Mouse (Mus musculus): Measurements from ENCODE around the gene Ubtd1. TPM values are rescaled to one million over a fixed set of nuclear protein-coding genes. Genes with fewer than 3 reads are reported as not detected.
A peak's percentile ranks its signal among the peaks of the same experiment; 100 is the strongest.

Ubtd1 gene
- polyA plus RNA-seq, 1 experiment = 10.8 TPM

DNA sequence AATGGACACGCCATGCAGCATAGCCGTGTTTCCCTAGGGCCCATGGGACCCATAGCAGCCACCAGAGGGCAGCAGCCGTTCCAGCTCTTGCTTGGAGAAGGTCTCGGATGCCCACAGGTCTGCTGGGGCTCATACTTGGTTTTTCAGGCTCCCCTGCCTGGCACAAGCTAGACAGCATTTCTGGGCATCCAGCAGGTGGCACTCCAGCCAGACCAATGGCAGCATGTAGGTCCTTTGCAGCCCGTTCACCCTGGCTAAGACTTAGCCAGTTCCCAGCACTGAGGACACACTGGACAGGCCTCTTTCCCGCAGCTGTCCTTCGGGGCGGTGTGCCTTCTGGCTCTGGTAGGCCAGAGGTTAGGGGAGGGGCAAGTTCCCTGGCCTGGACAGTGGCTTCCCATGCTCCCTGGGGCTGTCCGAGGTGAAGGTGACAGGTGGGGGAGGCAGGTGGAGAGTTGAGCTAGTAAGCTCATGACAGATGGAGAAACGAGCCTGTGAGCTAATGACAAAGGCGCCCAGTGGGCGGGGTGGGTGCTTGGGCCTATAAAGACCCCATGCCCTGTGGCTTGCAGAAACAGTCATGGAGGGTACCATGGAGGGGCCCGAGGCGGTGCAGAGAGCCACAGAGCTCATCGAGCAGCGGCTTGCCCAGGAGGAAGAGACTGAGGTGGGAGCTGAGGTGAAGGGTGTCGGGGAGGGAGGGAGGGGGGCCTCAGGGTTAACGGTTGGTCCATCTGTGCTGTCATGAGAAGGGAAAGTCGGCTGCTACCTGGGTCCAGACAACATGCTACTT is 54.1 kb downstream of the Ubtd1 start, which contains the start of gene Ankrd2:
Gene Ankrd2 (plus strand): TSS at position 545 of the 793 bp plus-strand sequence.
- WGBS = 61% methylated on average over 19 of the region's 19 CpGs
- H3K4me3 ChIP-seq (ENCODE audit: low read depth, low read length) = no peak within 1 kb of the TSS
- peak; percentile 88 for TF ChIP-seq CTCF (IDR thresholded peaks at IDR 0.05; ENCODE audit: extremely low read depth, insufficient read length, insufficient replicate concordance, low read depth, low read length)
- peak; percentile 29; the same call in 1 of the 2 replicates for TF ChIP-seq POLR2A (IDR thresholded peaks at IDR 0.05; ENCODE audit: low read depth, low read length)
- H3K27me3 ChIP-seq (ENCODE audit: control insufficient read depth, insufficient read depth, low read length) = no peaks in the 10 kb centered on the region
- no peak within 1 kb of the TSS for H3K27ac ChIP-seq (ENCODE audit: insufficient read depth, low read depth, low read length)
- H3K4me1 ChIP-seq (ENCODE audit: control insufficient read depth, insufficient read depth, insufficient read length, low read length) = no peaks in the 10 kb centered on the region; the same call in 1 of the 2 replicates
- H3K36me3 ChIP-seq (ENCODE audit: control insufficient read depth, insufficient read depth, low read length) = peaks cover 4% of the 10 kb centered on the region; the same call in 1 of the 2 replicates

DNA sequence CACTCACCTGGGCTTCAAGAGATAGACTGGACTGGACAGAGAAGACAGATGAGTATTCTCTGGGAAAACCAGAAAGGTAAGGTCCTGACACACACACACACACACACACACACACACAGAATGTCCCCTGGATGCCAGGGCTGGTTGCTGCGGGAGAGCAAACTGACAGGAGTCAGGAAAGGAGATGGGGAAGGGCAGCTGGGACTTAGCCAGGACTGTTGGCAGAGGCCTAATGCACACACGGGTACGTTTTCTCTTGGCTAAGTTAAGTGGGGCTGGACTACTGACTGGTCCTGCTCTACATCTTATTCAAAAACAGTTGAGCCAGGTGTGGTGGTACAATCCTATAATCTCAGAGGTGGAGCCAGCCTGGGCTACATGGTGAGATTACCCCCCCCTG is 54.8 kb downstream of the Ubtd1 start:
- Histone ChIP-seq H3K4me1 (ENCODE audit: control insufficient read depth, insufficient read depth, insufficient read length, low read length) (no peaks in the 10 kb centered on the region; the same call in 1 of the 2 replicates), H3K27me3 (ENCODE audit: control insufficient read depth, insufficient read depth, low read length) (no peaks in the 10 kb centered on the region), H3K27ac (ENCODE audit: insufficient read depth, low read depth, low read length) (no peak overlapping the region), H3K36me3 (ENCODE audit: control insufficient read depth, insufficient read depth, low read length) (peaks cover 4% of the 10 kb centered on the region; the same call in 1 of the 2 replicates), H3K4me3 (ENCODE audit: low read depth, low read length) (no peak overlapping the region)
- WGBS = 63% methylated on average over 3 of the region's 3 CpGs
- TF ChIP-seq POLR2A (IDR thresholded peaks at IDR 0.05; ENCODE audit: low read depth, low read length) (no peak), CTCF (IDR thresholded peaks at IDR 0.05; ENCODE audit: extremely low read depth, insufficient read length, insufficient replicate concordance, low read depth, low read length) (no peak)

- Histone ChIP-seq H3K27ac (ENCODE audit: insufficient read depth, low read depth, low read length) (no peak overlapping the region), H3K4me1 (ENCODE audit: control insufficient read depth, insufficient read depth, insufficient read length, low read length) (no peaks in the 10 kb centered on the region; the same call in 1 of the 2 replicates), H3K36me3 (ENCODE audit: control insufficient read depth, insufficient read depth, low read length) (peaks cover 4% of the 10 kb centered on the region; the same call in 1 of the 2 replicates), H3K27me3 (ENCODE audit: control insufficient read depth, insufficient read depth, low read length) (no peaks in the 10 kb centered on the region), H3K4me3 (ENCODE audit: low read depth, low read length) (no peak overlapping the region)
- TF ChIP-seq CTCF (IDR thresholded peaks at IDR 0.05; ENCODE audit: extremely low read depth, insufficient read length, insufficient replicate concordance, low read depth, low read length) (no peak), POLR2A (IDR thresholded peaks at IDR 0.05; ENCODE audit: low read depth, low read length) (no peak)
- 71% methylated on average over 11 of the region's 11 CpGs for WGBS
These were observed 55.7 kb downstream of the Ubtd1 start for GRCm38 (mm10) chr19:42037167-42037702.

GRCm38 (mm10) chr19:42038310-42038709 is 56.7 kb downstream of the Ubtd1 start:
- 87% methylated on average over 12 of the region's 12 CpGs for WGBS
- Histone ChIP-seq H3K27ac (ENCODE audit: insufficient read depth, low read depth, low read length) (no peak overlapping the region), H3K4me1 (ENCODE audit: control insufficient read depth, insufficient read depth, insufficient read length, low read length) (no peaks in the 10 kb centered on the region; the same call in 1 of the 2 replicates), H3K4me3 (ENCODE audit: low read depth, low read length) (no peak overlapping the region), H3K27me3 (ENCODE audit: control insufficient read depth, insufficient read depth, low read length) (no peaks in the 10 kb centered on the region), H3K36me3 (ENCODE audit: control insufficient read depth, insufficient read depth, low read length) (peaks cover 4% of the 10 kb centered on the region; the same call in 1 of the 2 replicates)
- TF ChIP-seq POLR2A (IDR thresholded peaks at IDR 0.05; ENCODE audit: low read depth, low read length) (no peak), CTCF (IDR thresholded peaks at IDR 0.05; ENCODE audit: extremely low read depth, insufficient read length, insufficient replicate concordance, low read depth, low read length) (no peak)

- H3K27ac ChIP-seq (ENCODE audit: insufficient read depth, low read depth, low read length) = no peak overlapping the region
- TF ChIP-seq POLR2A (IDR thresholded peaks at IDR 0.05; ENCODE audit: low read depth, low read length) (no peak), CTCF (IDR thresholded peaks at IDR 0.05; ENCODE audit: extremely low read depth, insufficient read length, insufficient replicate concordance, low read depth, low read length) (no peak)
- H3K27me3 ChIP-seq (ENCODE audit: control insufficient read depth, insufficient read depth, low read length) = no peaks in the 10 kb centered on the region
- 95% methylated on average over 6 of the region's 6 CpGs for WGBS
- H3K4me1 ChIP-seq (ENCODE audit: control insufficient read depth, insufficient read depth, insufficient read length, low read length) = peaks cover 4% of the 10 kb centered on the region; the same call in 1 of the 2 replicates
- no peaks in the 10 kb centered on the region for H3K36me3 ChIP-seq (ENCODE audit: control insufficient read depth, insufficient read depth, low read length)
- H3K4me3 ChIP-seq (ENCODE audit: low read depth, low read length) = no peak overlapping the region
These were observed 62.4 kb downstream of the Ubtd1 start for GRCm38 (mm10) chr19:42043988-42044387.

DNA sequence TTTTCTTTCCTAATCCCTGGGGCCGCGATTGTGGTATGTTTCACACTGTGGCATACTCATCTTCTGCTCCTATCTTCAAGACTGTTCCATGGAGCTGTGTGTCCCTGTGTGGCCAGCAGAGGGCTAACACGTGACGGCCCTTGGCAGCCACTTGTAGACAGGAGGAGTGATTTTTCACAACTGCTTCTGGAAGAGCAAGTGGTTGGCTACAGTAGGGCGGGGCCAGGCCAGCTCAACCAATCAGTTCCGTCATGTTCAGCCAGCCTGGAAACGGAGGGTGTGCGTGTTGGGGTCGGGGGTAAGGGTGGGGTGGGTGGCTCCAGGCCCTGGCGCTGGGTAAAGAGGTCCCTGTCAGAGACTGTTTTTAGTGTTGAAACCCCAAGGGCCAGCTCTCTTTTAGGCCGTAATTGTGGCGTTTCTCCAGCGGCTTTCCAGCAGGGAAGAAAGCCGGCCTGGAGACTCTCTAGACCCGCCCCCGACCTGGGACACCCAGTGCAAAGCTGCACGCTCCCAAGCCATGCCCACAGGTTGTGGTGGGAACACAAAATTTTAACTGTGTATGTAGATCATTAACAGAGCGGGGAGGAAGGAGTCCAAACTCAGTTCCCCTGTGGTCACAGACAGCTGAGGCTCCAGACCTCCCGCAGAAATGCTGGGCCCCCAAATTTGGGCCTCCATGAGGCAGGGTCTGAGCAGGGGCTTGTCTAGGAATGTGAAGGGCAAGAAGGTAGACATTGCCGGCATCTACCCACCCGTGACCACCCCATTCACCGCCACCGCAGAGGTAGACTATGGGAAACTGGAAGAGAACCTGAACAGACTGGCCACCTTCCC is 63.9 kb downstream of the Ubtd1 start, which contains the start of gene Hoga1:
Gene Hoga1 (plus strand): TSS at position 342 of the 834 bp plus-strand sequence.
- peak within 1 kb of the TSS; percentile 63 for H3K4me3 ChIP-seq (ENCODE audit: low read depth, low read length)
- TF ChIP-seq POLR2A (IDR thresholded peaks at IDR 0.05; ENCODE audit: low read depth, low read length) (0 out of 2 replicates have a peak, but pooled peaks have one; percentile 10), CTCF (IDR thresholded peaks at IDR 0.05; ENCODE audit: extremely low read depth, insufficient read length, insufficient replicate concordance, low read depth, low read length) (peak; percentile 78; the same call in 1 of the 2 replicates)
- WGBS = 13% methylated on average over 23 of the region's 23 CpGs
- no peaks in the 10 kb centered on the region for H3K27me3 ChIP-seq (ENCODE audit: control insufficient read depth, insufficient read depth, low read length)
- H3K4me1 ChIP-seq (ENCODE audit: control insufficient read depth, insufficient read depth, insufficient read length, low read length) = peaks cover 4% of the 10 kb centered on the region; the same call in 1 of the 2 replicates
- no peaks in the 10 kb centered on the region for H3K36me3 ChIP-seq (ENCODE audit: control insufficient read depth, insufficient read depth, low read length)
- H3K27ac ChIP-seq (ENCODE audit: insufficient read depth, low read depth, low read length) = no peak within 1 kb of the TSS

Data from small intestine, adult 2 months (tissue).